Comparison of ENCODE assay signal across 8 mouse cellular contexts in genomic region chr11:102581281-102582015, GRCm38 (mm10). TPM values are rescaled to one million over a fixed set of nuclear protein-coding genes. Genes with fewer than 3 reads are reported as not detected.
DNase-seq lines count a peak whose midpoint lies in the region; ATAC-seq and TF ChIP-seq lines count a peak whose summit lies in the region.

No protein-coding gene starts in this region.

- ATAC-seq in embryonic facial prominence, embryonic 13.5 days (ENCODE audit: insufficient number of reproducible peaks, insufficient read depth, low FRiP score, low TSS enrichment, low read depth): no peak
- 0 out of 2 replicates have a peak, but pooled peaks have one; percentile 11 for ATAC-seq in hindbrain, embryonic 12.5 days (ENCODE audit: low FRiP score)
- no peak for ATAC-seq in neural tube, embryonic 12.5 days (ENCODE audit: low FRiP score, low read depth)
- no peak for ATAC-seq in erythroblast, adult 5-6 weeks (replicated peaks; ENCODE audit: low FRiP score, poor library complexity, severe bottlenecking)

- WGBS in embryonic facial prominence, embryonic 13.5 days: 27% methylated on average over 11 of the region's 11 CpGs
- 14% methylated on average over 11 of the region's 11 CpGs for WGBS in hindbrain, embryonic 12.5 days
- WGBS in neural tube, embryonic 12.5 days: 20% methylated on average over 11 of the region's 11 CpGs

- no peak for TF ChIP-seq CTCF in layer of hippocampus, adult 2 months (conservative IDR thresholded peaks at IDR 0.05)

- no peaks in the 10 kb centered on the region for H3K36me3 ChIP-seq in embryonic facial prominence, embryonic 13.5 days
- no peaks in the 10 kb centered on the region for H3K36me3 ChIP-seq in hindbrain, embryonic 12.5 days
- no peaks in the 10 kb centered on the region for H3K36me3 ChIP-seq in neural tube, embryonic 12.5 days

- H3K27ac ChIP-seq in layer of hippocampus, adult 2 months: peak overlapping the region; percentile 73; the same call in 1 of the 2 replicates
- peak overlapping the region; percentile 82 for H3K27ac ChIP-seq in embryonic facial prominence, embryonic 13.5 days
- H3K27ac ChIP-seq in hindbrain, embryonic 12.5 days: peak overlapping the region; percentile 76
- H3K27ac ChIP-seq in neural tube, embryonic 12.5 days: peak overlapping the region; percentile 42

- peak overlapping the region; percentile 49; the same call in 1 of the 2 replicates for H3K9ac ChIP-seq in embryonic facial prominence, embryonic 13.5 days
- no peak overlapping the region for H3K9ac ChIP-seq in hindbrain, embryonic 12.5 days
- H3K9ac ChIP-seq in neural tube, embryonic 12.5 days: 0 out of 2 replicates have a peak overlapping the region, but pooled peaks have one; percentile 21

- peak overlapping the region; percentile 1; the same call in 1 of the 2 replicates for H3K4me2 ChIP-seq in embryonic facial prominence, embryonic 13.5 days
- no peak overlapping the region; the same call in 1 of the 2 replicates for H3K4me2 ChIP-seq in hindbrain, embryonic 12.5 days (replicated peaks)
- H3K4me2 ChIP-seq in neural tube, embryonic 12.5 days (replicated peaks): peak overlapping the region; percentile 27

- H3K4me3 ChIP-seq in layer of hippocampus, adult 2 months: no peak overlapping the region
- no peak overlapping the region for H3K4me3 ChIP-seq in embryonic facial prominence, embryonic 13.5 days
- no peak overlapping the region for H3K4me3 ChIP-seq in hindbrain, embryonic 12.5 days
- H3K4me3 ChIP-seq in neural tube, embryonic 12.5 days: no peak overlapping the region

- DNase-seq in layer of hippocampus, adult 2 months (ENCODE audit: low spot score in 2 of 2): no peak
- DNase-seq in layer of hippocampus, adult 9-10 months (ENCODE audit: low spot score): no peak
- DNase-seq in layer of hippocampus, postnatal 36 days: no peak
- no peak for DNase-seq in layer of hippocampus, adult 9-11 months

- peaks cover under 1% of the 10 kb centered on the region; the same call in 1 of the 2 replicates for H3K9me3 ChIP-seq in embryonic facial prominence, embryonic 13.5 days
- peaks cover 4% of the 10 kb centered on the region for H3K9me3 ChIP-seq in hindbrain, embryonic 12.5 days (replicated peaks)
- no peaks in the 10 kb centered on the region for H3K9me3 ChIP-seq in neural tube, embryonic 12.5 days

- peaks cover 52% of the 10 kb centered on the region for H3K4me1 ChIP-seq in embryonic facial prominence, embryonic 13.5 days
- peaks cover 40% of the 10 kb centered on the region for H3K4me1 ChIP-seq in hindbrain, embryonic 12.5 days
- peaks cover 39% of the 10 kb centered on the region for H3K4me1 ChIP-seq in neural tube, embryonic 12.5 days

- no peaks in the 10 kb centered on the region for H3K27me3 ChIP-seq in embryonic facial prominence, embryonic 13.5 days
- peaks cover 10% of the 10 kb centered on the region; the same call in 1 of the 2 replicates for H3K27me3 ChIP-seq in hindbrain, embryonic 12.5 days
- H3K27me3 ChIP-seq in neural tube, embryonic 12.5 days (replicated peaks): no peaks in the 10 kb centered on the region; the same call in 1 of the 2 replicates

RNA-seq across cellular contexts. Expression of gene Gm11627, which starts 2.2 kb away (rescaled TPM):
- 1 to 10 TPM; 3.9 to 4.2 TPM for total RNA-seq in layer of hippocampus, adult 2 months (2021)
- 16.1 and 17.0 TPM in 2 replicates for polyA plus RNA-seq in embryonic facial prominence, embryonic 13.5 days (2015; fragmentation: Nextera tagmentation; extraction: Ambion mirVana)
- polyA plus RNA-seq in hindbrain, embryonic 12.5 days (2016; fragmentation: Nextera tagmentation; extraction: Ambion mirVana): 4.3 and 4.8 TPM in 2 replicates
- polyA plus RNA-seq in neural tube, embryonic 12.5 days (2016; fragmentation: Nextera tagmentation; extraction: Ambion mirVana): 5.7 and 7.3 TPM in 2 replicates
- 1 to 10 TPM in 1 of 2 experiments, under 1 TPM in 1; 0.90 to 3.2 TPM for total RNA-seq in layer of hippocampus, postnatal 36 days (2021)
- not detected in 2 replicates for total RNA-seq in erythroblast, adult 5-6 weeks (2015; ENCODE audit: low replicate concordance)
- not detected in 2 replicates for total RNA-seq in erythroblast, adult 5-6 weeks (2017; ENCODE audit: low replicate concordance)

RNA-seq across cellular contexts. Expression of gene Fzd2, which starts 22.7 kb away (rescaled TPM):
- total RNA-seq in layer of hippocampus, adult 2 months (2021): 1 to 10 TPM; 7.5 to 9.2 TPM
- polyA plus RNA-seq in embryonic facial prominence, embryonic 13.5 days (2015; fragmentation: Nextera tagmentation; extraction: Ambion mirVana): 63.0 and 67.8 TPM in 2 replicates
- 39.9 and 40.8 TPM in 2 replicates for polyA plus RNA-seq in hindbrain, embryonic 12.5 days (2016; fragmentation: Nextera tagmentation; extraction: Ambion mirVana)
- 38.2 and 44.0 TPM in 2 replicates for polyA plus RNA-seq in neural tube, embryonic 12.5 days (2016; fragmentation: Nextera tagmentation; extraction: Ambion mirVana)
- total RNA-seq in layer of hippocampus, postnatal 36 days (2021): 1 to 10 TPM; 6.3 to 8.9 TPM
- not detected in 2 replicates for total RNA-seq in erythroblast, adult 5-6 weeks (2015; ENCODE audit: low replicate concordance)
- total RNA-seq in erythroblast, adult 5-6 weeks (2017; ENCODE audit: low replicate concordance): not detected in 2 replicates

RNA-seq across cellular contexts. Expression of gene Gpatch8, which starts 25.3 kb away (rescaled TPM):
- 10 to 100 TPM; 53.0 to 58.9 TPM for total RNA-seq in layer of hippocampus, adult 2 months (2021)
- 84.0 and 84.7 TPM in 2 replicates for polyA plus RNA-seq in embryonic facial prominence, embryonic 13.5 days (2015; fragmentation: Nextera tagmentation; extraction: Ambion mirVana)
- 74.6 and 76.7 TPM in 2 replicates for polyA plus RNA-seq in hindbrain, embryonic 12.5 days (2016; fragmentation: Nextera tagmentation; extraction: Ambion mirVana)
- 69.0 and 71.0 TPM in 2 replicates for polyA plus RNA-seq in neural tube, embryonic 12.5 days (2016; fragmentation: Nextera tagmentation; extraction: Ambion mirVana)
- total RNA-seq in layer of hippocampus, postnatal 36 days (2021): 10 to 100 TPM; 44.1 to 58.6 TPM
- total RNA-seq in erythroblast, adult 5-6 weeks (2015; ENCODE audit: low replicate concordance): 28.6 and 32.3 TPM in 2 replicates
- 59.6 and 66.8 TPM in 2 replicates for total RNA-seq in erythroblast, adult 5-6 weeks (2017; ENCODE audit: low replicate concordance)

Comparison
In these comparisons a context has a peak if more than half of its experiments do, and no peak if none do; other contexts are left out.
1. RNA of gene Fzd2, which starts 22.7 kb away (total RNA-seq): 7.5 to 9.2 TPM in layer of hippocampus, adult 2 months and 6.3 to 8.9 TPM in layer of hippocampus, postnatal 36 days; not detected in erythroblast, adult 5-6 weeks; every median in the first group is over 4 times any median in the second.
2. Peak in every context shown above with its lines, with median percentiles within 50 percentile points of each other: H3K27ac ChIP-seq.